Comparison of ENCODE assay signal across 16 mouse cellular contexts in the genomic region with DNA sequence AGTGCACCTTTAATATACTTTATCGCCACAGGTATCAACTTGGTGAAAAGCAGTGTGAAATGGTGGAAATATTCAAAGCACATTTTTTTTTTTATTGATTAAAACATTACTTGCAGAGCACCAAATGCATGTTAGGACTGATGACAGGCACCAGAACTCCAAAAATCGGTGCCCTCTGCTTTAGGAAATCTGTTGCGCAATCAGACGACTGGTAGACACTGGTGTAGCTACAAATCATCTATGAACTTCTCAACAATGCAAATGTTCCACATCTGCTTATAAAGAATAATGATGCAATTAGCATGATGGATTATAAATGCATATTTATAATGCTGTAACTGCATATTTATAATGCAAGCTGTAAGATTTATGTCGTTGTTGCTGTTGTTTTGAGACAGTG.
"Had no signal": no experiment of that assay in that cellular context is flagged by ENCODE, and none has a peak within 500 bp of the region (broad histone marks: within the 10 kb centered on the region; RNA-seq: fewer than 3 reads in every experiment).

No protein-coding gene starts in this region.

- H3K4me3 ChIP-seq: neural tube, embryonic 12.5 days; neural tube, embryonic 13.5 days; neural tube, embryonic 15.5 days; stomach, embryonic 15.5 days had no signal

- H3K27me3 ChIP-seq: neural tube, embryonic 12.5 days; neural tube, embryonic 13.5 days; neural tube, embryonic 15.5 days; stomach, embryonic 15.5 days had no signal

- H3K36me3 ChIP-seq: neural tube, embryonic 12.5 days; neural tube, embryonic 13.5 days; neural tube, embryonic 15.5 days; stomach, embryonic 15.5 days had no signal

- H3K4me2 ChIP-seq: neural tube, embryonic 12.5 days; neural tube, embryonic 13.5 days; neural tube, embryonic 15.5 days; stomach, embryonic 15.5 days had no signal

- DNase-seq: retina, postnatal 1 day; right cerebral cortex, adult 18-20 months; right cerebral cortex, postnatal 14 days; right cerebral cortex, postnatal 25 days; right cerebral cortex, postnatal 4 days; spleen, adult 18-20 months; thymus, adult 18-20 months; thymus, adult 2 months; thymus, postnatal 14 days; thymus, postnatal 25 days; thymus, postnatal 36 days; thymus, postnatal 4 days had no signal
